Mouse (Mus musculus) neural tube, embryonic 15.5 days (tissue): ENCODE results near the gene Oprl1. TPM values are rescaled to one million over a fixed set of nuclear protein-coding genes. Genes with fewer than 3 reads are reported as not detected.
A peak's percentile ranks its signal among the peaks of the same experiment; 100 is the strongest.

Experiments used
- ATAC-seq: fragments of 200-750 bp; cut with Nextera tagmentation; 2 replicates; pipeline ENCODE4 v1.8.0; 2017; ENCODE audit warnings: mild to moderate bottlenecking, moderate TSS enrichment, moderate library complexity; ENCODE audit not compliant: low FRiP score
- H3K27ac ChIP-seq: fragments of 300-500 bp; sonication (generic); replicated peaks from 2 replicates; pipeline ENCODE4 v1.5.1; 2015; ENCODE audit warnings: mild to moderate bottlenecking, inconsistent platforms
- H3K27me3 ChIP-seq: fragments of 300-500 bp; sonication (generic); replicated peaks from 2 replicates; pipeline ENCODE4 v1.6.1; 2015; ENCODE audit warnings: inconsistent platforms
- H3K36me3 ChIP-seq: fragments of 300-500 bp; sonication (generic); 2 replicates; pipeline ENCODE4 v1.6.1; 2015; ENCODE audit warnings: inconsistent platforms
- H3K4me1 ChIP-seq: fragments of 300-500 bp; sonication (generic); 2 replicates; pipeline ENCODE4 v1.6.1; 2015; ENCODE audit warnings: inconsistent platforms
- H3K4me2 ChIP-seq: fragments of 300-500 bp; sonication (generic); 2 replicates; pipeline ENCODE4 v1.6.1; 2015; ENCODE audit warnings: inconsistent platforms, mild to moderate bottlenecking, moderate library complexity
- H3K4me3 ChIP-seq: fragments of 300-500 bp; sonication (generic); replicated peaks from 2 replicates; pipeline ENCODE4 v1.5.1; 2015; ENCODE audit warnings: mild to moderate bottlenecking, inconsistent platforms
- H3K9ac ChIP-seq: fragments of 300-500 bp; sonication (generic); replicated peaks from 2 replicates; pipeline ENCODE4 v1.6.1; 2015; ENCODE audit warnings: mild to moderate bottlenecking, inconsistent platforms
- H3K9me3 ChIP-seq: fragments of 300-500 bp; sonication (generic); replicated peaks from 2 replicates; pipeline ENCODE4 v1.6.1; 2016; ENCODE audit warnings: inconsistent platforms
- WGBS: fragments of 180-500 bp; shearing (Covaris S2); methylation state at CpG from one replicate; pipeline ENCODE4 v1.1.7; 2015; ENCODE audit warnings: mixed read lengths; 5-methylcytosine and 5-hydroxymethylcytosine counted together
- polyA plus RNA-seq: library from polyadenylated mRNA; unstranded; fragments of >200 nt; fragmentation: Nextera tagmentation; extraction: Ambion mirVana; gene quantifications from 2 replicates; pipeline ENCODE4 v1.2.1, GENCODE M21; 2015

Oprl1 gene
- polyA plus RNA-seq, 1 experiment from 2014 or later = 87.0 TPM

- H3K4me1 ChIP-seq = peaks cover 16% of the 10 kb centered on the region
- no peaks in the 10 kb centered on the region for H3K27me3 ChIP-seq
- no peak overlapping the region for H3K4me2 ChIP-seq
- H3K4me3 ChIP-seq = no peak overlapping the region
- no peak overlapping the region for H3K9ac ChIP-seq
- H3K9me3 ChIP-seq = no peaks in the 10 kb centered on the region
- H3K27ac ChIP-seq = no peak overlapping the region
- H3K36me3 ChIP-seq = peaks cover 37% of the 10 kb centered on the region
- ATAC-seq = no peak
- 16% methylated on average over 3 of the region's 3 CpGs for WGBS
Observed at GRCm38 (mm10) chr2:181722213-181722612, 7.4 kb downstream of the Oprl1 start.

- Histone ChIP-seq H3K4me1 (peaks cover 7% of the 10 kb centered on the region; the same call in 1 of the 2 replicates), H3K9me3 (no peaks in the 10 kb centered on the region), H3K4me3 (no peak overlapping the region), H3K4me2 (no peak overlapping the region), H3K9ac (no peak overlapping the region), H3K27ac (no peak overlapping the region), H3K27me3 (no peaks in the 10 kb centered on the region), H3K36me3 (peaks cover 16% of the 10 kb centered on the region)
- WGBS = 37% methylated on average over 9 of the region's 9 CpGs
- no peak for ATAC-seq
Observed at GRCm38 (mm10) chr2:181727659-181728262, 12.9 kb downstream of the Oprl1 start.

GRCm38 (mm10) chr2:181730051-181730450 is 15.2 kb downstream of the Oprl1 start:
- Histone ChIP-seq H3K27ac (no peak overlapping the region), H3K36me3 (peaks cover 6% of the 10 kb centered on the region; the same call in 1 of the 2 replicates), H3K4me1 (peaks cover 6% of the 10 kb centered on the region; the same call in 1 of the 2 replicates), H3K4me3 (no peak overlapping the region), H3K9me3 (no peaks in the 10 kb centered on the region), H3K9ac (no peak overlapping the region), H3K27me3 (no peaks in the 10 kb centered on the region), H3K4me2 (no peak overlapping the region)
- whole genome bisulfite sequencing = 42% methylated on average over 3 of the region's 3 CpGs
- no peak for ATAC-seq

- no peak for ATAC-seq
- Histone ChIP-seq H3K27me3 (no peaks in the 10 kb centered on the region), H3K4me3 (no peak overlapping the region), H3K4me2 (no peak overlapping the region), H3K9me3 (no peaks in the 10 kb centered on the region), H3K27ac (no peak overlapping the region), H3K4me1 (no peaks in the 10 kb centered on the region), H3K36me3 (no peaks in the 10 kb centered on the region), H3K9ac (no peak overlapping the region)
- WGBS = 91% methylated on average over 1 of the region's 1 CpGs
Observed at GRCm38 (mm10) chr2:181752626-181753025, 37.8 kb downstream of the Oprl1 start.

DNA sequence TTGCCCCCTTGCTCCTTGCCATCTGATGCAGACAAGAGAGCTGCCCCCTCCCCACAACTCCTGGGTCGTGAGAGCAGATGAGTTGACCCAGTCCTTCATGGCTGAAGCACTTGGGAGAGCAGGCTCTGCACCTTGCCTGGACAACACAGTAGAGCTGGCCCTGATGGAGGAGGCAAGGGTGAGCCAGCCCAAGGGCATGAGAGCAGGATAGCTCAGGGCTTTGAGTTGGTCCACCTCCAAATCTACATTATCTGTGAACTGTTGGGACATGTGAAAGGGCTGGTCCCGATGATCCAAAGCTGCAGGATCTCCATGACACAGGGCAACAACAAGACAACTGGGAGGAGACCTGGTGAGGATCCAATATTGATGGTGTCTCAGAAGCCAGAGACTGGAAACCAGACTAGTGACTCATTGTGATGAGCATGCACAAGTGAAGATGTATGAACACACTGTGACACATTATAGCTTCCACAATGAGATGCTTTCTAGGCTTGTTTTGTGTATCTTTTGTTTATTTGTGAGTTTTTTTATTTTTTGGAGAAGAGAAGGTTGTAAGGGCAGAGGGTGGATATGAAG is 43.4 kb downstream of the Oprl1 start:
- peaks cover 19% of the 10 kb centered on the region for H3K4me1 ChIP-seq
- H3K9me3 ChIP-seq = no peaks in the 10 kb centered on the region
- WGBS = 68% methylated on average over 2 of the region's 2 CpGs
- no peak overlapping the region for H3K9ac ChIP-seq
- H3K27ac ChIP-seq = no peak overlapping the region
- H3K4me2 ChIP-seq = no peak overlapping the region
- H3K36me3 ChIP-seq = no peaks in the 10 kb centered on the region
- H3K4me3 ChIP-seq = no peak overlapping the region
- no peak for ATAC-seq
- no peaks in the 10 kb centered on the region for H3K27me3 ChIP-seq

- ATAC-seq = peak; percentile 30; the same call in 1 of the 2 replicates
- no peak overlapping the region for H3K4me3 ChIP-seq
- H3K4me1 ChIP-seq = peaks cover 27% of the 10 kb centered on the region
- no peaks in the 10 kb centered on the region for H3K9me3 ChIP-seq
- H3K36me3 ChIP-seq = no peaks in the 10 kb centered on the region
- H3K9ac ChIP-seq = no peak overlapping the region
- 6% methylated on average over 4 of the region's 4 CpGs for WGBS
- H3K27me3 ChIP-seq = no peaks in the 10 kb centered on the region
- no peak overlapping the region for H3K4me2 ChIP-seq
- H3K27ac ChIP-seq = 0 out of 2 replicates have a peak overlapping the region, but pooled peaks have one; percentile 7
Observed at GRCm38 (mm10) chr2:181759041-181759440, 44.2 kb downstream of the Oprl1 start.

- peaks cover 46% of the 10 kb centered on the region for H3K4me1 ChIP-seq
- no peak within 1 kb of the TSS; the same call in 1 of the 2 replicates for H3K9ac ChIP-seq
- H3K27ac ChIP-seq = peak within 1 kb of the TSS; percentile 81
- H3K4me3 ChIP-seq = peak within 1 kb of the TSS; percentile 15; the same call in 1 of the 2 replicates
- no peaks in the 10 kb centered on the region for H3K27me3 ChIP-seq
- ATAC-seq = no peak
- no peaks in the 10 kb centered on the region for H3K9me3 ChIP-seq
- H3K4me2 ChIP-seq = peak within 1 kb of the TSS; percentile 62
- 16% methylated on average over 8 of the region's 8 CpGs for WGBS
- H3K36me3 ChIP-seq = no peaks in the 10 kb centered on the region
Observed at GRCm38 (mm10) chr2:181763006-181763830, 48.4 kb downstream of the Oprl1 start, which contains the start of gene Myt1. Gene Myt1 (plus strand): TSS chr2:181763332.

- Histone ChIP-seq H3K4me1 (peaks cover 48% of the 10 kb centered on the region), H3K4me2 (peak overlapping the region; percentile 62), H3K9ac (no peak overlapping the region), H3K27ac (peak overlapping the region; percentile 81), H3K27me3 (no peaks in the 10 kb centered on the region), H3K36me3 (no peaks in the 10 kb centered on the region), H3K9me3 (no peaks in the 10 kb centered on the region), H3K4me3 (peak overlapping the region; percentile 15; the same call in 1 of the 2 replicates)
- WGBS = 10% methylated on average over 14 of the region's 14 CpGs
- no peak for ATAC-seq
Observed at GRCm38 (mm10) chr2:181763886-181764527, 49.2 kb downstream of the Oprl1 start.

- Histone ChIP-seq H3K9ac (peak overlapping the region; percentile 28; the same call in 1 of the 2 replicates), H3K4me1 (peaks cover 49% of the 10 kb centered on the region), H3K36me3 (no peaks in the 10 kb centered on the region), H3K27me3 (no peaks in the 10 kb centered on the region), H3K4me3 (0 out of 2 replicates have a peak overlapping the region, but pooled peaks have one; percentile 15), H3K27ac (peak overlapping the region; percentile 81), H3K4me2 (peak overlapping the region; percentile 62), H3K9me3 (no peaks in the 10 kb centered on the region)
- no peak for ATAC-seq
- under 1% methylated on average over 10 of the region's 10 CpGs for WGBS
Observed at GRCm38 (mm10) chr2:181764600-181764999, 49.8 kb downstream of the Oprl1 start.

DNA sequence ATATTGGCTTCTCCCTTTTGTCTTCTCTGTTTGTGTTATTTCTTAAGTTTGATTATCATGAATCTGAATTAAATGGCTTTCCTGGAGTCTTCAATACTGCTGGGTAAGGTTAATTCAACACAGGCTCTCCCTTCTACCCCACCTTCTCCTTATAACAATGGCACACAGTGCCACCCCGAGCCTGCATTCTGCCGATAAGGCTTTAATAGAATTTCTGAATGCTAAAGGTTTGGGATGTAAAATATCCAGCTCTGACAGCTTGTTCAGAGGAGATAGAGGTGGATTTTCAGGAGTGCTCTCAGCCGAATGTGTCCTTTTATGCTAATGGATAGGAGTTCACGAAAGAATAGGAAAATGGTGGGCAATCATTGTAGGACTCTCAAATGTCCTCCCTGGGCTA is 50.4 kb downstream of the Oprl1 start:
- Histone ChIP-seq H3K9ac (no peak overlapping the region; the same call in 1 of the 2 replicates), H3K4me1 (peaks cover 54% of the 10 kb centered on the region), H3K27me3 (no peaks in the 10 kb centered on the region), H3K4me2 (peak overlapping the region; percentile 62), H3K9me3 (no peaks in the 10 kb centered on the region), H3K27ac (peak overlapping the region; percentile 81), H3K36me3 (no peaks in the 10 kb centered on the region), H3K4me3 (no peak overlapping the region)
- no peak for ATAC-seq
- WGBS = 27% methylated on average over 4 of the region's 4 CpGs
